Mouse (Mus musculus) liver, embryonic 13.5 days (tissue): ENCODE measurements around the gene Irf9. TPM values are rescaled to one million over a fixed set of nuclear protein-coding genes. Genes with fewer than 3 reads are reported as not detected.
A peak's percentile ranks its signal among the peaks of the same experiment; 100 is the strongest.

Experiments
- ATAC-seq: fragments of 200-750 bp; cut with Nextera tagmentation; 2 replicates; pipeline ENCODE4 v1.8.0; 2017; ENCODE audit warnings: low read depth, mild to moderate bottlenecking, moderate number of reproducible peaks, moderate library complexity
- DNase-seq: peaks from one replicate; pipeline ENCODE4 v3.0.0; 2022
- H3K27ac ChIP-seq: fragments of 300-500 bp; sonication (generic); 2 replicates; pipeline ENCODE4 v1.5.1; 2015; ENCODE audit warnings: moderate library complexity, mild to moderate bottlenecking, inconsistent platforms
- H3K27me3 ChIP-seq: fragments of 300-500 bp; sonication (generic); 2 replicates; pipeline ENCODE4 v1.6.1; 2015; ENCODE audit warnings: mild to moderate bottlenecking, inconsistent platforms
- H3K36me3 ChIP-seq: fragments of 300-500 bp; sonication (generic); 2 replicates; pipeline ENCODE4 v1.6.1; 2015; ENCODE audit warnings: mild to moderate bottlenecking, inconsistent platforms
- H3K4me1 ChIP-seq: fragments of 300-500 bp; sonication (generic); replicated peaks from 2 replicates; pipeline ENCODE4 v1.6.1; 2015; ENCODE audit warnings: inconsistent platforms
- H3K4me2 ChIP-seq: fragments of 300-500 bp; sonication (generic); 2 replicates; pipeline ENCODE4 v1.6.1; 2015; ENCODE audit warnings: inconsistent platforms, mild to moderate bottlenecking, moderate library complexity
- H3K4me3 ChIP-seq: fragments of 300-500 bp; sonication (generic); replicated peaks from 2 replicates; pipeline ENCODE4 v1.5.1; 2015; ENCODE audit warnings: mild to moderate bottlenecking, inconsistent platforms
- H3K9ac ChIP-seq: fragments of 300-500 bp; sonication (generic); 2 replicates; pipeline ENCODE4 v1.6.1; 2015; ENCODE audit warnings: mild to moderate bottlenecking, inconsistent platforms
- H3K9me3 ChIP-seq: fragments of 300-500 bp; sonication (generic); replicated peaks from 2 replicates; pipeline ENCODE4 v1.6.1; 2016; ENCODE audit warnings: inconsistent platforms
- WGBS: fragments of 180-500 bp; shearing (Covaris S2); methylation state at CpG from one replicate; pipeline ENCODE4 v1.1.7; 2015; ENCODE audit not compliant: insufficient replicate concordance; 5-methylcytosine and 5-hydroxymethylcytosine counted together
- polyA plus RNA-seq: library from polyadenylated mRNA; unstranded; fragments of >200 nt; fragmentation: Nextera tagmentation; extraction: Ambion mirVana; gene quantifications from 2 replicates; pipeline ENCODE4 v1.2.1, GENCODE M21; 2015

Irf9 gene
- polyA plus RNA-seq, 1 experiment from 2014 or later, result 14.8 TPM

- peaks cover 73% of the 10 kb centered on the region for H3K4me1 ChIP-seq
- DNase-seq (no peak), ATAC-seq (no peak)
- no peak overlapping the region for H3K9ac ChIP-seq
- H3K36me3 ChIP-seq, result peaks cover 35% of the 10 kb centered on the region
- H3K27ac ChIP-seq, result peak overlapping the region; percentile 20; the same call in 1 of the 2 replicates
- no peaks in the 10 kb centered on the region for H3K9me3 ChIP-seq
- H3K27me3 ChIP-seq, result no peaks in the 10 kb centered on the region
- no peak overlapping the region for H3K4me2 ChIP-seq
- WGBS, result 73% methylated on average over 9 of the region's 9 CpGs
- no peak overlapping the region for H3K4me3 ChIP-seq
Observed at GRCm38 (mm10) chr14:55581981-55582681, 21.2 kb upstream of the Irf9 start.

- Histone ChIP-seq H3K27ac (peak overlapping the region; percentile 96), H3K9me3 (no peaks in the 10 kb centered on the region), H3K4me3 (peak overlapping the region; percentile 81), H3K4me1 (peaks cover 72% of the 10 kb centered on the region), H3K9ac (peak overlapping the region; percentile 85), H3K36me3 (peaks cover 55% of the 10 kb centered on the region), H3K4me2 (peak overlapping the region; percentile 97), H3K27me3 (no peaks in the 10 kb centered on the region)
- ATAC-seq (no peak), DNase-seq (no peak)
- 22% methylated on average over 5 of the region's 5 CpGs for WGBS
Observed at GRCm38 (mm10) chr14:55584303-55584701, 19.1 kb upstream of the Irf9 start.

- Histone ChIP-seq H3K27me3 (no peaks in the 10 kb centered on the region), H3K4me3 (peak within 1 kb of the TSS; percentile 81), H3K9me3 (no peaks in the 10 kb centered on the region), H3K9ac (peak within 1 kb of the TSS; percentile 85), H3K27ac (peak within 1 kb of the TSS; percentile 96), H3K36me3 (peaks cover 52% of the 10 kb centered on the region), H3K4me2 (peak within 1 kb of the TSS; percentile 97), H3K4me1 (peaks cover 72% of the 10 kb centered on the region)
- WGBS, result under 1% methylated on average over 43 of the region's 43 CpGs
- DNase-seq, result peak; percentile 89
- peak; percentile 95 for ATAC-seq
Observed at GRCm38 (mm10) chr14:55584702-55585565, 18.4 kb upstream of the Irf9 start, which contains the start of gene Emc9. Gene Emc9, minus strand, starts transcription at chr14:55585302.

GRCm38 (mm10) chr14:55585566-55585960, 17.8 kb upstream of the Irf9 start:
- peak; percentile 59 for DNase-seq
- H3K4me3 ChIP-seq, result peak overlapping the region; percentile 81
- no peaks in the 10 kb centered on the region for H3K27me3 ChIP-seq

GRCm38 (mm10) chr14:55586149-55586548, 17.2 kb upstream of the Irf9 start:
- peak overlapping the region; percentile 97 for H3K4me2 ChIP-seq
- DNase-seq (peak; percentile 64), ATAC-seq (peak; percentile 47)
- peak overlapping the region; percentile 81 for H3K4me3 ChIP-seq
- H3K27ac ChIP-seq, result peak overlapping the region; percentile 96
- H3K36me3 ChIP-seq, result peaks cover 40% of the 10 kb centered on the region
- no peaks in the 10 kb centered on the region for H3K27me3 ChIP-seq
- H3K9ac ChIP-seq, result peak overlapping the region; percentile 85
- H3K4me1 ChIP-seq, result peaks cover 75% of the 10 kb centered on the region
- WGBS, result 16% methylated on average over 2 of the region's 2 CpGs
- no peaks in the 10 kb centered on the region for H3K9me3 ChIP-seq

More at GRCm38 (mm10) chr14:55585566-55585960, 17.8 kb upstream of the Irf9 start:
- H3K4me2 ChIP-seq, result peak overlapping the region; percentile 97
- peaks cover 74% of the 10 kb centered on the region for H3K4me1 ChIP-seq
- no peaks in the 10 kb centered on the region for H3K9me3 ChIP-seq
- H3K9ac ChIP-seq, result peak overlapping the region; percentile 85
- WGBS, result 6% methylated on average over 6 of the region's 6 CpGs
- peak overlapping the region; percentile 96 for H3K27ac ChIP-seq
- peak; percentile 63 for ATAC-seq
- H3K36me3 ChIP-seq, result peaks cover 46% of the 10 kb centered on the region

GRCm38 (mm10) chr14:55589271-55589670, 14.1 kb upstream of the Irf9 start:
- WGBS, result 91% methylated on average over 5 of the region's 5 CpGs
- H3K36me3 ChIP-seq, result peaks cover 36% of the 10 kb centered on the region
- H3K4me3 ChIP-seq, result peak overlapping the region; percentile 92; the same call in 1 of the 2 replicates
- H3K9me3 ChIP-seq, result no peaks in the 10 kb centered on the region
- no peak for ATAC-seq
- no peak for DNase-seq
- H3K27me3 ChIP-seq, result no peaks in the 10 kb centered on the region
- peak overlapping the region; percentile 6; the same call in 1 of the 2 replicates for H3K9ac ChIP-seq
- H3K4me1 ChIP-seq, result peaks cover 78% of the 10 kb centered on the region
- peak overlapping the region; percentile 88; the same call in 1 of the 2 replicates for H3K4me2 ChIP-seq
- H3K27ac ChIP-seq, result peak overlapping the region; percentile 99

GRCm38 (mm10) chr14:55589771-55590448, 13.5 kb upstream of the Irf9 start:
- no peaks in the 10 kb centered on the region for H3K27me3 ChIP-seq
- peaks cover 72% of the 10 kb centered on the region for H3K4me1 ChIP-seq
- no peaks in the 10 kb centered on the region for H3K9me3 ChIP-seq
- H3K36me3 ChIP-seq, result peaks cover 42% of the 10 kb centered on the region
- H3K4me2 ChIP-seq, result peak overlapping the region; percentile 88
- peak overlapping the region; percentile 92 for H3K4me3 ChIP-seq
- WGBS, result 64% methylated on average over 11 of the region's 11 CpGs
- ATAC-seq (no peak), DNase-seq (no peak)
- peak overlapping the region; percentile 99 for H3K27ac ChIP-seq
- peak overlapping the region; percentile 95 for H3K9ac ChIP-seq

- H3K36me3 ChIP-seq, result peaks cover 51% of the 10 kb centered on the region
- H3K4me2 ChIP-seq, result peak within 1 kb of the TSS; percentile 88
- H3K9ac ChIP-seq, result peak within 1 kb of the TSS; percentile 95
- peak; percentile 86 for ATAC-seq
- no peaks in the 10 kb centered on the region for H3K27me3 ChIP-seq
- peak within 1 kb of the TSS; percentile 92 for H3K4me3 ChIP-seq
- H3K27ac ChIP-seq, result peak within 1 kb of the TSS; percentile 99
- peak; percentile 89 for DNase-seq
- peaks cover 65% of the 10 kb centered on the region for H3K4me1 ChIP-seq
- no peaks in the 10 kb centered on the region for H3K9me3 ChIP-seq
- WGBS, result under 1% methylated on average over 22 of the region's 22 CpGs
Observed at GRCm38 (mm10) chr14:55590748-55591330, 12.5 kb upstream of the Irf9 start, which contains the start of gene Psme2. Gene Psme2, minus strand, starts transcription at chr14:55591113.

GRCm38 (mm10) chr14:55591331-55591891, 12.0 kb upstream of the Irf9 start, which contains the start of gene Rnf31:
Gene Rnf31, plus strand, starts transcription at chr14:55591708.
- Histone ChIP-seq H3K4me1 (peaks cover 59% of the 10 kb centered on the region), H3K36me3 (peaks cover 57% of the 10 kb centered on the region), H3K27ac (peak within 1 kb of the TSS; percentile 99), H3K9ac (peak within 1 kb of the TSS; percentile 95), H3K27me3 (no peaks in the 10 kb centered on the region), H3K4me2 (peak within 1 kb of the TSS; percentile 88), H3K9me3 (no peaks in the 10 kb centered on the region), H3K4me3 (peak within 1 kb of the TSS; percentile 92)
- under 1% methylated on average over 33 of the region's 33 CpGs for WGBS
- DNase-seq (peak; percentile 95), ATAC-seq (peak; percentile 90)

- Histone ChIP-seq H3K4me3 (peak overlapping the region; percentile 92), H3K27me3 (no peaks in the 10 kb centered on the region), H3K36me3 (peaks cover 61% of the 10 kb centered on the region), H3K9ac (peak overlapping the region; percentile 95), H3K4me1 (peaks cover 51% of the 10 kb centered on the region), H3K4me2 (peak overlapping the region; percentile 88), H3K9me3 (no peaks in the 10 kb centered on the region), H3K27ac (peak overlapping the region; percentile 99)
- no peak for DNase-seq
- no peak for ATAC-seq
- WGBS, result 6% methylated on average over 16 of the region's 16 CpGs
Observed at GRCm38 (mm10) chr14:55592226-55592625, 11.1 kb upstream of the Irf9 start.
